Mouse (Mus musculus) cerebellum, adult 2 months (tissue): ENCODE results near the gene Gm6588. TPM values are rescaled to one million over a fixed set of nuclear protein-coding genes. Genes with fewer than 3 reads are reported as not detected.
A peak's percentile ranks its signal among the peaks of the same experiment; 100 is the strongest.

Experiments used
- DNase-seq, 2 experiments: peaks; one replicate each; pipeline ENCODE4 v3.0.0; 2021
- H3K27ac ChIP-seq: fragments of 200-500 bp; 2 replicates; pipeline ENCODE4 v1.5.1; 2012; ENCODE audit warnings: low read length, control low read depth, inconsistent platforms; ENCODE audit not compliant: insufficient read depth
- H3K27me3 ChIP-seq: fragments of 200-500 bp; 2 replicates; pipeline ENCODE4 v1.6.1; 2012; ENCODE audit warnings: inconsistent platforms, mild to moderate bottlenecking, low read length, moderate library complexity; ENCODE audit not compliant: control insufficient read depth, insufficient read depth
- H3K4me1 ChIP-seq: fragments of 200-500 bp; 2 replicates; pipeline ENCODE4 v1.6.1; 2011; ENCODE audit warnings: low read length; ENCODE audit not compliant: control insufficient read depth, insufficient read depth
- H3K4me3 ChIP-seq: fragments of 200-500 bp; replicated peaks from 2 replicates; pipeline ENCODE3; 2011; ENCODE audit warnings: mild to moderate bottlenecking, low read depth, low read length, control low read depth; ENCODE audit not compliant: insufficient read depth
- CTCF ChIP-seq: fragments of 200-500 bp; IDR thresholded peaks from 2 replicates; pipeline ENCODE4 v1.5.1; 2011; ENCODE audit warnings: low read depth, mild to moderate bottlenecking, control low read depth, low read length, moderate library complexity, borderline replicate concordance; ENCODE audit not compliant: insufficient read depth
- POLR2A ChIP-seq: fragments of 200-500 bp; IDR thresholded peaks from 2 replicates; pipeline ENCODE4 v1.6.1; 2011; ENCODE audit warnings: low read length, control low read depth, borderline replicate concordance; ENCODE audit not compliant: insufficient read depth
- WGBS: fragments of 180-500 bp; shearing (Covaris S2); methylation state at CpG from one replicate; pipeline ENCODE4 v1.1.7; 2018; 5-methylcytosine and 5-hydroxymethylcytosine counted together
- polyA plus RNA-seq: library from polyadenylated mRNA; depleted of rRNA; stranded (reverse); fragments of >200 nt; gene quantifications from 2 replicates; pipeline ENCODE4 v1.2.3, GENCODE M21; 2012

The Gm6588 gene
- polyA plus RNA-seq, 1 experiment: not detected

- WGBS: 21% methylated on average over 10 of the region's 10 CpGs
- TF ChIP-seq CTCF (no peak), POLR2A (no peak)
- no peak overlapping the region for H3K4me3 ChIP-seq
- H3K4me1 ChIP-seq: peaks cover 9% of the 10 kb centered on the region; the same call in 1 of the 2 replicates
- no peak overlapping the region for H3K27ac ChIP-seq
- DNase-seq: no peak
- no peaks in the 10 kb centered on the region for H3K27me3 ChIP-seq
These were observed 10.7 kb upstream of the Gm6588 start for GRCm38 (mm10) chr5:112438535-112438934.

GRCm38 (mm10) chr5:112453088-112453487, 3.9 kb downstream of the Gm6588 start:
- Histone ChIP-seq H3K4me1 (peaks cover 9% of the 10 kb centered on the region), H3K27ac (no peak overlapping the region), H3K27me3 (no peaks in the 10 kb centered on the region), H3K4me3 (no peak overlapping the region)
- TF ChIP-seq CTCF (no peak), POLR2A (no peak)
- 85% methylated on average over 9 of the region's 9 CpGs for WGBS
- no peak for DNase-seq

- no peak overlapping the region for H3K4me3 ChIP-seq
- WGBS: 27% methylated on average over 12 of the region's 12 CpGs
These were observed 5.8 kb downstream of the Gm6588 start for GRCm38 (mm10) chr5:112454966-112455555.

GRCm38 (mm10) chr5:112459903-112460302, 10.7 kb downstream of the Gm6588 start:
- 27% methylated on average over 3 of the region's 3 CpGs for WGBS
- peaks cover 15% of the 10 kb centered on the region for H3K4me1 ChIP-seq
- no peaks in the 10 kb centered on the region for H3K27me3 ChIP-seq
- peak; percentile 75 to 86 for DNase-seq
- H3K27ac ChIP-seq: no peak overlapping the region
- no peak overlapping the region for H3K4me3 ChIP-seq
- TF ChIP-seq POLR2A: no peak
- no peak for TF ChIP-seq CTCF

More at GRCm38 (mm10) chr5:112454966-112455555, 5.8 kb downstream of the Gm6588 start:
- TF ChIP-seq POLR2A: no peak
- peak; percentile 42; the same call in 1 of the 2 replicates for TF ChIP-seq CTCF
- Histone ChIP-seq H3K27me3 (no peaks in the 10 kb centered on the region), H3K27ac (no peak overlapping the region), H3K4me1 (peaks cover 15% of the 10 kb centered on the region)
- peak; percentile 45 to 53 for DNase-seq

GRCm38 (mm10) chr5:112466331-112466730, 17.1 kb downstream of the Gm6588 start:
- no peaks in the 10 kb centered on the region for H3K4me1 ChIP-seq
- no peak overlapping the region for H3K4me3 ChIP-seq
- no peak for DNase-seq
- WGBS: 38% methylated on average over 6 of the region's 6 CpGs
- no peak for TF ChIP-seq CTCF
- TF ChIP-seq POLR2A: no peak
- H3K27ac ChIP-seq: no peak overlapping the region
- H3K27me3 ChIP-seq: no peaks in the 10 kb centered on the region

- WGBS: 89% methylated on average over 4 of the region's 4 CpGs
- no peaks in the 10 kb centered on the region for H3K27me3 ChIP-seq
- TF ChIP-seq POLR2A (no peak), CTCF (no peak)
These were observed 19.9 kb downstream of the Gm6588 start for GRCm38 (mm10) chr5:112468986-112469581.

GRCm38 (mm10) chr5:112470144-112470543, 20.9 kb downstream of the Gm6588 start:
- 38% methylated on average over 6 of the region's 6 CpGs for whole genome bisulfite sequencing
- TF ChIP-seq POLR2A (no peak), CTCF (peak; percentile 95)
- peak; percentile 80 to 82 for DNase-seq
- peaks cover 6% of the 10 kb centered on the region; the same call in 1 of the 2 replicates for H3K4me1 ChIP-seq
- H3K27me3 ChIP-seq: no peaks in the 10 kb centered on the region
- no peak overlapping the region for H3K27ac ChIP-seq
- H3K4me3 ChIP-seq: no peak overlapping the region

More at GRCm38 (mm10) chr5:112468986-112469581, 19.9 kb downstream of the Gm6588 start:
- Histone ChIP-seq H3K27ac (no peak overlapping the region), H3K4me3 (no peak overlapping the region), H3K4me1 (peaks cover 6% of the 10 kb centered on the region; the same call in 1 of the 2 replicates)
- DNase-seq: no peak

- TF ChIP-seq POLR2A: no peak
- TF ChIP-seq CTCF: no peak
- H3K4me3 ChIP-seq: no peak overlapping the region
- H3K27ac ChIP-seq: no peak overlapping the region
- no peaks in the 10 kb centered on the region for H3K27me3 ChIP-seq
- no peak for DNase-seq
- WGBS: 31% methylated on average over 6 of the region's 6 CpGs
- H3K4me1 ChIP-seq: peaks cover 18% of the 10 kb centered on the region
These were observed 24.2 kb downstream of the Gm6588 start for GRCm38 (mm10) chr5:112473453-112473852.
